Mouse (Mus musculus) spleen, postnatal 14 days (tissue): ENCODE data around the gene Atf7ip.

Experiments
- DNase-seq, 2 experiments: peaks; one replicate each; pipeline ENCODE4 v3.0.0; 2021 to 2022; ENCODE audit warnings: low spot score in 2 of 2

Atf7ip gene

GRCm38 (mm10) chr6:136553156-136553555, 47.2 kb downstream of the Atf7ip start:
- DNase-seq = no peak

DNA sequence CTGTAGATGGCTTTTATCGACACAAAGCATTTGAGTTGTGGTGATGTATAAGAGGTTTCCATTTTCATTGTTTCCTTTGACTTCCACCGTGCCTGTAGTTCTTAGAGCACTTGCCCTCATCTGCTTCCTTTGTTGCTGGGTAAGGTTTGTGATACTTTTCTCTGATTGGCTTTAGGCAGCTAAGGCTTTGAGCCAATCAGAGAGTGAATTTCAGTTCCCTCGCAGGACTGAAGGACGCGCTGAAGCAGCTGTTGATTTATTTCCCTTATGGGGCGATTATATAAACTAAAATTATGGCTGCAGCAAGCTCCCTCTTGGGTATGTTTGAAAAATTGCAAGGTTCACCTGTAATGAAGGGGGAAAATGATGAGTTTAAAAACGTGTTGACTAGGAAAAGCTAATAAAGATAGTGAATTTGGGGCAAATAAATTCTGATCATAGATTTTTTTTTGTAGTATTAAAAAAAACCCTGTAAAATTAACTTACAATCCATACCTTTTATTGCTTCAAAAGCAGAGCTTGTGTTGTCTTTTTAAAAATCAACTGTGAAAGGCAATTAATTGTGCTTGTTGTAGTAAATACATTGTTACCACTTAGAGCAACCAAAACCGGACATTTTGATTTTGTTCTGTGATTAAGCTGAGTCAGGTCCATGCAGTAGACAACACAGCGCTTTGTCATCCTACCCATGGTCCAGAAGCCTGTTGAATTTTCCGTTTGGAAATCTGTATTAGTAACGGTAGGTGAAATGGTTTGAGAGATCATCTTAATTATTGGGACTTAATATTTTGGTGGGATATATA, 48.0 kb downstream of the Atf7ip start:
- peak in 1 of 2 experiments; percentile 18 for DNase-seq

DNA sequence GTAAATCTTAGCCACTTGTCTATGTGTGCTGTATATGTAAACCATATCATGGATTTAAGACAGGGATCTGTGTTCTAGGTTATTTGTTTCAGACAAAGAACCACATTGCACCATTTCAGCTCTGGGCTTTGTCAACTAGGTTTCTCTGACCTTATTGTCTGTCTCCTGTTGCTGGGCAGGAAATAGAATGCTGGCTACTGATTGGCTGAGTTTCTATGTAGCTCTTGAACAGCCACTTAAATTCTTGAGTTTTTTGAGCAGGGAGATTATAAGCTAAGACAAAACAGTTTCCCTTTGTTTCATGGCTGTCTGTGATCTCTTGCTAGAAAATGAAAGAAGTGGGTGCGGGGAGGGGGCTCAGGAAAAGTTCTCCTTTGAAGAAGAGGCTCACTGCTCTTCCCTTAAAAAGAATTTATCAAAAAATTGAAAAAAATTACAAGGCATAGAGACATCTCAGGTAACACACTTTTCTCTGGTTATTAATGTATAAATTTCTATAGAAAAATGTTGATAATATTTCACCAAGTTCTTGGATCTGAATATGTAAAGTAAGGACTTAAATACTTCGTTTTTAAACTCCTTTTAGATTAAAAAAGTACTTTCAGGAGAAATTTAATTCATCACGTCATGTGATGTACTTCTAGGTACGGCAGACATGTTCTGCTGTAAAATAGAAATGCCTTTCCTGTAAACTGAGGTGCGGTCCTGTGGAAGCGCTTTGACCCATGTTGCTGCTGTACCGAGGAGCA, 49.0 kb downstream of the Atf7ip start:
- no peak for DNase-seq

DNA sequence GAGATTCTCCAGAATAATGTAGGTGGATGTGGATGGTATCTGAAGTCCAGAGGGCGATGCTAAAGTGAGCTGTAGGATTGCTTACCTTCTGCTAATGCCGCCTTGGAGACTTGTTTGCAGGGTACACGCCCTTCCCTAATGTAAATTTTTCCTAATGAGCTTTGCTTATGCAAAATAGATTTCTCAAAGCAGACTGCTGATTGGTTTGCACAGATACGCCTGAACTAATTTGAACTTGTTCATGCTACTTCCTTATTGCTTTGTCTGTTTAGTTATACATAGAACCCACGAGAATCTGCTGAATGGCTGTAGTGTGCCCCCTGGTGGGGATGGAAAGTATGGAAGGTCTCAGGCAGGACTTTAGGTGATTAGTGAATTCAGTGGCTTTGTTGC, 49.6 kb downstream of the Atf7ip start:
- DNase-seq = peak; percentile 34 to 66

- DNase-seq = no peak
These were observed 52.5 kb downstream of the Atf7ip start for GRCm38 (mm10) chr6:136558288-136559005.

DNA sequence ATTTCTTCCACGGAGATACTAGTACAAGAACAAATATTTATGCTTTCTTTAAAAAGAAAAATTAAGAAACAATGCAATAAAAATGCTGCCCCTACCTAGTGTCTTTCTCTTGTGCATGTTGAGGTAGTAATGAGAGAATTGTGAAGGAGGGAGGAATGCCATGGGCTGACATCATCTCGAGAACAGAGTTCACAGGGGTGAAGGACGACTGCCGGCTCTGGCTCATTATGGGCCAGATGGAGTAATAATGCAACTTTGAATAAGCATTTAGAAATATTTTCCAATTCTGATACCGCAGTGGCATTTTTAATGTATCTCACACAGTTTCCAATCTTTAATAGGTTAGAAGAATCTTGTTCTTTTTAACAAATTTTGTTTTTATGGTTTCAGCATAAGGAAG, 60.0 kb downstream of the Atf7ip start:
- no peak for DNase-seq

DNA sequence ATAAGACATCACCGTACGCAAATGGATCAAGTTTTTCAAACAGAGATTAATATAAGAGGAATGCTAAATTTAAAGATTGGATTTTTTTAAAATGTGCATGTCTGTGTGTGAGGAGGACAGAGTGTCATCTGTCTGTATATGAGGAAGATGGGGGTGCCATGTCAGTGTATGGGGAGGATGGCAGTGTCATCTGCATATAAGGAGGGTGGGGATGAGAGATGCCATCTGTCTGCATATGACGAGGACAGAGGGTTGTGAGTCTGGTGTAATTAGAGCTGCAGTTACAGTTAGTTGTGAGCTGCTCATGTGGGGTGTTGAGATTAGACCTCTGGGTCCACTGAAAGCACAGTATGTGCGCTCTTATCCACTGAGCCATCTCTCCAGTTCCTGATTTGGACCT, 84.8 kb downstream of the Atf7ip start:
- DNase-seq = no peak

DNA sequence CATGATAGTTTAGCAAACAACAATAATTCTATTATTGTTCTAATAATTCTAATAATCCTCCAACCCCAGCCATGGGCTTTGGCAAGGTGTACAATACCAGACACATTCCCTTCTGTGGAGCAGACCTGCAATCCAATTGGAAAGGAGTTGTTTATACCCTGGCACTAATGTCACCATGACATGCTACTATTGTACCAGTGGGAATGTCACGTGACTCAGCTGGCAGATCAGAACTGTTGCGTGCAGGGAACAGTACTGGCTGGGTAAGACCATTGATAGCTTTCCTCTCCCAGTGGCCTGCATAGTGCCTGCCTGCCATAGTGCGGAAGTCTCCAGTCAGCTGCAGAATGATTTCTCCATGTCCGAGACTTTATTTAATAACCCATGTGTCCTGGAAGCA, 88.6 kb downstream of the Atf7ip start:
- DNase-seq = no peak

DNA sequence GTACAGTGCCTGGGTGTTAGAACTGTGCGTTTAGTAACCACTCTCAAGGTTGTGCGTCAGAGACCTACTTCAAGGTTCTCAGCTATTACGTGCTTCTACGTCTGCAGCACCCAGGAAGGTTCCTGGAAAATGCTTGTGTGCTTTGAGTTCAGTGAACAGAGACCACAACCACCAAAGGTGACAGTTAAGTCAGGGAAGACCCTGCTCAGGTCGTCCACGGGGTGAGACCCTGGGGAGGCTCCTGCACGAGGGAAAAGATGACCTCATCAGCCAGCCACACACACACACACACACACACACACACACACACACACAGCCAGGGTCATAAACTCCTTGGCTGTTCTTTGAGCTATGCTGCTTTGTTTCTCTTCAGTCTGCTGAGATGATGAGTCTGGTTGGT, 96.6 kb downstream of the Atf7ip start:
- no peak for DNase-seq

DNA sequence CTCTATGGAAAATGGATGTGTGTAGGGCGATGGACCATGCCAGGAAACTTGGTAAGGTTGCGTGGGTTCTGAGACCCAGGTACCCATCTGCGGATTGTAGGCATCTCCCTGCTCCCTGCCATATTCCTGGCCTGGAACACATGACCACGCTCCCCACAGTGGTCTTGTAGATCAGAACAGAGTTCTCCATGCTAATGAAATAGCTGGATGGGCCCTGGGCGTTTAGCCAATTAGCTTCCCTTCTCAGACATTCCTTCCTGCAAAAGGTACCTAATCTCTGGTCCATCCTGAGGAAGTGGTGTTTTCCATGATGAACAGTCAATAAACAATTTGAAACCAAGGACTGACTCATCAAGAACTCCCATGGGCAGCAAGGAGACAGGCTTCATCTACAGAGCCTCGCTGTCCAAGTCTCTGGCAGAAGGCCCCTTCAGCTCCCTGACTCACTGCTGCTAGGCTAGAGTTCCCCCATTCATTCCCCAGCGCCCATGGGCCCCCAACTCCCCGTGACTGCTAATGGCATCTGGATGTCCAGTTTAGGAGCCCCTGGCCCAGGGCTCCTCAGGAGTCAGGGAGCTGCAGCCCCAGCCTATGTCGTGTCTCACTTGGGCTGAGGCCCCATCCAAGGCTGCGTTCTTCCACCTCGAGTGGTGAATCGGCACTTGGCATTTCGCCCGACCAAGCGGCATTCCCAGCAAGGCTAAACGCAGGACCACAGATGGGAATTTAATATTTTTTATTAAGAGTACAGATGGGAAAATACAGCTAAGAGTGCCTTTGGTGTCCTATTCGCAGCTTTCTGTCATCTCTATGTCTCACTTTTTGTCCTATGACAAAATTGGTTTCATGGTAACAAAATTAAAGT, 105.6 kb downstream of the Atf7ip start:
- DNase-seq = no peak

DNA sequence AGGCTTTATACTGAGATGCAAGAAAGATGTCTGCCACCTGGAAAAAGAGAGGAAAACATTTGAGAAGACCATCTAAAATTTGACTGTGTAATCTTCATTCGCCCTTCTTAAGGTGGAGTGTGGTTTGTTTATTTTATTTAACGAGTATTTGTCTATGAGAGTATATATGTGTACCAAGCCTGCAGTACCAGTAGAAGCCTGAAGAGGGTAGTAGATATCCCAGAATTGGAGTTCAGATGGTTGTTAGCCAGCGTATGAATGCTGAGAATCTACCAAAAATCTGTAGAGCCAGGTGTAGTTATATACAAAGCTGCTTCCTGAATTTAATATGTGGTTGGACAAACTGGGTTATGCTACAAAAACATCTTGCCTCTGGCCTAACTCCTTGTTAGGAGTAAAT, 106.3 kb downstream of the Atf7ip start:
- no peak for DNase-seq

DNA sequence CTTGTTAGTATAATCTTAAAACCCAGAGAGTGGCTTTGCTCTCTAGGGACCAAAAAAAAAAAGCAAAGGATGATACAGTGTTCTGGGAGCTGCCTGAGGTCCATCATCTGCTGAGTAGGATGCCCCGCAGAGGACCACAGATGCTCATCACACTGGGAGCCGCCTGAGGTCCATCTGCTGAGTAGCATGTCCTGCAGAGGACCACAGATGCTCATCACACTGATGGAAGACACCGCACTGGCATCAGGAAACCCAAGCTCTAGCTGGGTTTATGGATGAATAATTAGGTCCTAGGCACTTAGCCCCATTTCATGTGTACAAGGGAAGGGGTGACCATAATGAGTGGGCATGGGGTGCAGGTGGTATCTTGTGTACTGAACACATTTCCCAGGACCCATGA, 108.2 kb downstream of the Atf7ip start:
- DNase-seq = no peak

- peak; percentile 57 to 78 for DNase-seq
These were observed 114.6 kb downstream of the Atf7ip start for GRCm38 (mm10) chr6:136620361-136621139.

DNA sequence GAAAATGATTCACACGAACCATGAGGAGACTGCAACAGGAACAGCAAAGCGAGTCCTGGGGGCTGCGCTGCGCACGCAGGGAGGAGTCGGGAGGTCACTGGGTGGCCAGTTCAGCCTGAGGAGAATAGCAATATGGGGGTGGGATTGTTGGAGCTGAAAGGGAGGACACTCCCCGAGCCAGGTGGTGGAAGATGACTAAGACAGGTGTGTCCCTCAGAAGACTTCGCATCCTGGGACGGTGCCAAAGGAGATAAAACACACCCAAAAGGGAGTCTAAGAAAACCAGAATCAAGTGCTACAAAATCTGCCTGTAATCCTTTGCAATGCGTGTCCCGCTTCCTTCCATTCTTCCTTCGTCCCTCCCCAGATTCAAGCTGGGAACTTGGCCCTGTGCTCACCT, 119.5 kb downstream of the Atf7ip start:
- DNase-seq = no peak

DNA sequence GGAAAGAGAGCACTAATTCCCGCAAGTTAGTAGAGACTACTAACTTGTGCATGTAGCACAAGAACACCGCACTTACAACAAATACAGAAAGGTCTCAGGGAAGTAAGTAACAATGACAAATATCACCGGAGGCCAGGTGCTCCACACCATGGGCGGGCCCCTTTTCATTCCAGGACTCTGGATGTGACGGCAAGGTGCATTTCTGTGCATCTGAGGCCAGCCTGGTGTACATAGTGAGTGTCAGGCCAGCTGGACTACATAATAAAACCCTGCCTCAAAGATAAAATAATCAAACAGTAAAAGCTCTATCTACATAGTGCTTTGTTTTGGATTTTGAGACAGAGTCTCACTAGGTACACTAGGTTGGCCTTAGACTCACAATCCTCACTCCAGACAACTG, 123.7 kb downstream of the Atf7ip start:
- no peak for DNase-seq

- DNase-seq = no peak
These were observed 125.6 kb downstream of the Atf7ip start for GRCm38 (mm10) chr6:136631519-136631918.

- DNase-seq = no peak
These were observed 126.1 kb downstream of the Atf7ip start for GRCm38 (mm10) chr6:136631945-136632534.

DNA sequence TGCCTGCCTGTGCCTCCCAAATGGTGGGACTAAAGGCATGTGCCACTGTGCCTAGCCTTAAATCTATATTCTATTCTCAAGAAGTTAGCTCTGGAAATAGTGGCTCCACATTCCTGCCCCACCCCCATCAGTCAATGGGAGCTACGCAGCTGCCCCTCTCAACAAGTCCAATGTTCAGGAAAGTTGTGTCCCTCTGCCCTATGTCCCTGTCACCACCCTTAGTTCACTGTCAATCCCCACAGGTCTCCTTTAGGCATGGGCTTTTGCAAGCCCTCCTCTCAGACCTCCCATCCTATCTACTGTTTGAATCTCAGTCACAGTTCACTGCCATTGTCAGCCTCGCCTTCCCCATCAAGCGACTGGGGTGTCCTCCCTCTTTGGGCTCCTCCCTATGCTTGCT, 127.2 kb downstream of the Atf7ip start:
- no peak for DNase-seq

DNA sequence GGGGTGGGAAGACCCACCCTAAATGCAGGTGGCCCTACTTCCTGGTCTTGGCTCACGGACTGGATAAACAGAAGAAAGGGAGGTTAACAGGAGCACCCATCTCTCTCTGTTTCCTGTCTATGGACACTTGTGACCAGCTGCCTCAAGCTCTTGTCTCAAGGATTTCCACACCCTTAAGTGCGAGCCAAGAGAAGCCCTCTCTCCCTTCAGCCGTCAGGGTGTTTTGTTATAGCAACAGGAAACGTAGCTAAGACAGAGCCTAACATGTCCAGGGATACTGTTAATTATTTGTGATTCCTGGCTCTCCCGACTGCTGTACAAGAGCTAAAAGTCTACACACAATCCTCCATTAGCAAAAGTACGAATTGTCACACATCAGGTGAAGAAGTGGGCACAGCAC, 127.8 kb downstream of the Atf7ip start:
- no peak for DNase-seq

DNA sequence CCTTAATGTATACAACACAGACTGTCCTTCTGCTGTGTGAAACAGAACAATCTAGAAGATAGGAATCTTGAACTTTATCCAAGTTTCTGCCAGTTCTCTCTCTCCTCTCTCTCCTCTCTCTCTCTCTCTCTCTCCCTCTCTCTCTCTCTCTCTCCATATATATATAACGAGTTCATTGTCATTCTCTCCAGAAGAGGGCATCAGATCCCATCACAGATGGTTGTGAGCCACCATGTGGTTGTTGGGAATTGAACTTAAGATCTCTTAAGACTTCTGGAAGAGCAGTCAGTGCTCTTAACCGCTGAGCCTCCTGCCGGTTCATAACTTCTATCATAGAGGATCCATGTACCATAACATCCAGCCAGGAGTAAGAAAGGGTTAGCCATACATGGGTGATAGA, 129.0 kb downstream of the Atf7ip start:
- DNase-seq = no peak
